Mouse (Mus musculus) CH12.LX (cell line): ENCODE measurements around the gene Rora. TPM values are rescaled to one million over a fixed set of nuclear protein-coding genes. Genes with fewer than 3 reads are reported as not detected.

Experiments
- DNase-seq: peaks from one replicate; pipeline ENCODE4 v3.0.0-alpha.2; 2013; ENCODE audit errors: extremely low read depth
- H3K27ac ChIP-seq: 2 replicates; pipeline ENCODE4 v1.5.1; 2012; ENCODE audit warnings: low read depth, mild to moderate bottlenecking, control low read depth, moderate library complexity; ENCODE audit not compliant: insufficient read depth
- H3K27me3 ChIP-seq: replicated peaks from 2 replicates; pipeline ENCODE3; 2012; ENCODE audit warnings: inconsistent platforms
- H3K36me3 ChIP-seq, 2 experiments: replicated peaks in 1 of 2; 2 replicates each; pipeline versions ENCODE3 to v1.6.1; 2012; ENCODE audit warnings: inconsistent platforms in 1 of 2, low read length in 1 of 2, mild to moderate bottlenecking in 1 of 2, mixed read lengths in 1 of 2, moderate library complexity in 1 of 2; ENCODE audit not compliant: control insufficient read depth in 1 of 2, insufficient read depth in 1 of 2
- H3K4me1 ChIP-seq, 2 experiments: 2 replicates each; pipeline ENCODE4 v1.6.1; 2012; ENCODE audit warnings: inconsistent platforms in 1 of 2, moderate library complexity in 1 of 2; ENCODE audit not compliant: insufficient read depth in 2 of 2, control insufficient read depth in 1 of 2
- H3K4me2 ChIP-seq: 2 replicates; pipeline ENCODE4 v1.6.1; 2012; ENCODE audit warnings: low read depth, mild to moderate bottlenecking, control low read depth; ENCODE audit not compliant: poor library complexity, insufficient read depth, severe bottlenecking
- H3K4me3 ChIP-seq, 3 experiments: fragments of 150-350 bp in 1 of 3; sonication (generic) in 1 of 3; replicated peaks in 1 of 3; 2 replicates each; pipeline versions ENCODE3 to v1.5.1; 2011 to 2012; ENCODE audit warnings: low read depth in 2 of 3, low read length in 2 of 3, mild to moderate bottlenecking in 2 of 3, moderate library complexity in 2 of 3, control low read depth in 1 of 3, improper control_type of control experiment in 1 of 3, inconsistent platforms in 1 of 3, mixed read lengths in 1 of 3; ENCODE audit not compliant: poor library complexity in 1 of 3
- H3K79me2 ChIP-seq: replicated peaks from 2 replicates; pipeline ENCODE4 v1.6.1; 2012; ENCODE audit warnings: mild to moderate bottlenecking, moderate library complexity; ENCODE audit not compliant: control insufficient read depth, poor library complexity, insufficient read depth, severe bottlenecking; ENCODE audit errors: extremely low read depth
- H3K9ac ChIP-seq: 2 replicates; pipeline ENCODE4 v1.6.1; 2012; ENCODE audit warnings: low read depth, mild to moderate bottlenecking, control low read depth, moderate library complexity; ENCODE audit not compliant: insufficient read depth
- H3K9me3 ChIP-seq: replicated peaks from 2 replicates; pipeline ENCODE3; 2012; ENCODE audit warnings: low read length, inconsistent platforms, mixed read lengths
- BHLHE40 ChIP-seq: IDR thresholded peaks from 2 replicates; pipeline ENCODE4 v1.6.1; 2011; ENCODE audit warnings: mild to moderate bottlenecking, low read depth, low read length, improper control_type of control experiment
- CHD2 ChIP-seq: IDR thresholded peaks from 2 replicates; pipeline ENCODE4 v1.6.1; 2011; ENCODE audit warnings: low read length, improper control_type of control experiment
- E2F4 ChIP-seq: IDR thresholded peaks from 2 replicates; pipeline ENCODE4 v1.6.1; 2011; ENCODE audit warnings: low read depth, low read length, improper control_type of control experiment; ENCODE audit not compliant: insufficient replicate concordance
- EP300 ChIP-seq: IDR thresholded peaks from 2 replicates; pipeline ENCODE4 v1.6.1; 2011; ENCODE audit warnings: low read length, improper control_type of control experiment
- GABPA ChIP-seq: IDR thresholded peaks from 2 replicates; pipeline ENCODE4 v1.6.1; 2012; ENCODE audit warnings: low read depth, low read length, improper control_type of control experiment, inconsistent platforms; ENCODE audit not compliant: insufficient replicate concordance
- HCFC1 ChIP-seq: IDR thresholded peaks from 2 replicates; pipeline ENCODE4 v1.6.1; 2012; ENCODE audit warnings: low read depth, mild to moderate bottlenecking, inconsistent platforms, low read length, improper control_type of control experiment
- IRF4 ChIP-seq: IDR thresholded peaks from 2 replicates; pipeline ENCODE4 v1.6.1; 2014; ENCODE audit warnings: low read depth, mild to moderate bottlenecking, inconsistent platforms, low read length, improper control_type of control experiment
- JUN ChIP-seq: IDR thresholded peaks from 2 replicates; pipeline ENCODE4 v1.6.1; 2011; ENCODE audit warnings: low read depth, mild to moderate bottlenecking, low read length, improper control_type of control experiment, moderate library complexity; ENCODE audit not compliant: insufficient read depth
- MAFK ChIP-seq: IDR thresholded peaks from 2 replicates; pipeline ENCODE4 v1.6.1; 2011; ENCODE audit warnings: low read length, improper control_type of control experiment; ENCODE audit not compliant: insufficient replicate concordance
- MAZ ChIP-seq: IDR thresholded peaks from 2 replicates; pipeline ENCODE4 v1.6.1; 2012; ENCODE audit warnings: low read depth, mild to moderate bottlenecking, inconsistent platforms, low read length, improper control_type of control experiment, moderate library complexity
- MEF2A ChIP-seq: IDR thresholded peaks from 2 replicates; pipeline ENCODE4 v1.6.1; 2014; ENCODE audit warnings: low read depth, mild to moderate bottlenecking, inconsistent platforms, low read length, improper control_type of control experiment, borderline replicate concordance
- MYC ChIP-seq: IDR thresholded peaks from 2 replicates; pipeline ENCODE4 v1.6.1; 2011; ENCODE audit warnings: low read depth, mild to moderate bottlenecking, improper control_type of control experiment, low read length
- NELFE ChIP-seq: IDR thresholded peaks from 2 replicates; pipeline ENCODE4 v1.6.1; 2011; ENCODE audit warnings: low read depth, low read length, improper control_type of control experiment
- NRF1 ChIP-seq: IDR thresholded peaks from 2 replicates; pipeline ENCODE4 v1.6.1; 2014; ENCODE audit warnings: low read depth, mild to moderate bottlenecking, inconsistent platforms, low read length, improper control_type of control experiment, moderate library complexity
- POLR2AphosphoS2 ChIP-seq: IDR thresholded peaks from 2 replicates; pipeline ENCODE4 v1.6.1; 2011; ENCODE audit warnings: low read depth, low read length, improper control_type of control experiment
- RCOR1 ChIP-seq: conservative IDR thresholded peaks from 2 replicates; pipeline ENCODE4 v1.6.1; 2012; ENCODE audit warnings: low read depth, mild to moderate bottlenecking, inconsistent platforms, low read length, improper control_type of control experiment
- SIN3A ChIP-seq: IDR thresholded peaks from 2 replicates; pipeline ENCODE4 v1.6.1; 2012; ENCODE audit warnings: low read length, improper control_type of control experiment, inconsistent platforms
- SMC3 ChIP-seq: IDR thresholded peaks from 2 replicates; pipeline ENCODE4 v1.6.1; 2011; ENCODE audit warnings: low read depth, low read length, improper control_type of control experiment
- TBP ChIP-seq: conservative IDR thresholded peaks from 2 replicates; pipeline ENCODE4 v1.6.1; 2011; ENCODE audit warnings: low read depth, low read length, improper control_type of control experiment
- TCF12 ChIP-seq: IDR thresholded peaks from 2 replicates; pipeline ENCODE4 v1.6.1; 2014; ENCODE audit warnings: low read depth, mild to moderate bottlenecking, inconsistent platforms, low read length, improper control_type of control experiment
- USF2 ChIP-seq: conservative IDR thresholded peaks from 2 replicates; pipeline ENCODE4 v1.6.1; 2011; ENCODE audit warnings: low read depth, low read length, improper control_type of control experiment
- ZC3H11A ChIP-seq: IDR thresholded peaks from 2 replicates; pipeline ENCODE4 v1.6.1; 2012; ENCODE audit warnings: low read depth, mild to moderate bottlenecking, inconsistent platforms, low read length, improper control_type of control experiment
- ZKSCAN1 ChIP-seq: IDR thresholded peaks from 2 replicates; pipeline ENCODE4 v1.6.1; 2012; ENCODE audit warnings: low read depth, inconsistent platforms, low read length, improper control_type of control experiment, borderline replicate concordance
- dilution Hi-C: fragments of 300-500 bp; cut with MboI; formaldehyde crosslinking; loops from 2 replicates; pipeline ENCODE4 v1.14.3; 2020; ENCODE audit warnings: low sequenced_read_pairs; ENCODE audit not compliant: extremely low pct_unique_long_range_greater_than_20kb, extremely low pct_ligation_motif_present
- in situ Hi-C: fragments of 300-500 bp; cut with MboI; formaldehyde crosslinking; loops from 3 replicates; pipeline ENCODE4 v1.14.3; 2019; ENCODE audit warnings: low sequenced_read_pairs, low pct_ligation_motif_present, low pct_unique_long_range_greater_than_20kb, mixed read lengths
- polyA plus RNA-seq: library from polyadenylated mRNA; unstranded; fragments of >175 nt; gene quantifications from 2 replicates; pipeline ENCODE4 v1.2.1, GENCODE M21; 2012; ENCODE audit warnings: low read depth; ENCODE audit not compliant: insufficient read length
- total RNA-seq, 2 experiments: library from RNA; depleted of rRNA; stranded (reverse); fragments of 300-350 nt in 1 of 2; fragments of >200 nt in 1 of 2; gene quantifications; 2 replicates each; pipeline ENCODE4 v1.2.3; 2012 to 2014

Rora gene
- total and polyA plus RNA-seq, 3 experiments = 0.36 to 0.66 (median 0.64) TPM

DNA sequence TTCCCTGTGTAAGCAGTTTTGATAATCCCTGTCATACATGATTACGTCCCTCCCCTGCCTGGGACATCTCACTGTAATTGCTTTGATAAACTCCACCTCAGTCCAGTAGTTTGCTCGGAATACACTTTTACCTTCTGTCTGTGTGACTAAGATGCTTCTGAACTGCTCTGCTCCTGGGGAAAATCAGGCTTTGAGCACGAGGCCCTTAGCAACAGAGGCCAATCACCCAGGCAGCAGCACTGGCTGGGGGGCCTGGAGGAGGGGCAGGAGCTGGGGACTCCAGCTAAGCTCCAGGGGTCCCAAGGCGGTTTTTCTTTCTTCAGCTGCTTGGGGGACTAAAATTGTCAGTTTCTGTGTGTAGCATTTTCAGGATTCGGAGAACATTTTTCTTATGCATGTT is 32.0 kb downstream of the Rora start:
- DNase-seq = no peak
- no peak for TF ChIP-seq MEF2A
- TF ChIP-seq HCFC1 = no peak
- TF ChIP-seq CHD2 = no peak
- TF ChIP-seq IRF4 = no peak
- no peak for TF ChIP-seq NELFE
- TF ChIP-seq NRF1 = no peak
- no peak for TF ChIP-seq USF2
- TF ChIP-seq TCF12 = no peak
- no peak for TF ChIP-seq POLR2AphosphoS2
- no peak for TF ChIP-seq MYC
- no peak for TF ChIP-seq SIN3A
- no peak for TF ChIP-seq EP300
- TF ChIP-seq RCOR1 = no peak
- dilution Hi-C loops = no loop called here
- Histone ChIP-seq H3K79me2 (no peaks in the 10 kb centered on the region), H3K27ac (no peak overlapping the region), H3K4me1 (no peaks in the 10 kb centered on the region), H3K27me3 (no peaks in the 10 kb centered on the region), H3K9ac (no peak overlapping the region), H3K4me2 (no peak overlapping the region), H3K4me3 (no peak overlapping the region), H3K9me3 (peaks cover 79% of the 10 kb centered on the region), H3K36me3 (no peaks in the 10 kb centered on the region)
- in situ Hi-C loops = no loop called here

DNA sequence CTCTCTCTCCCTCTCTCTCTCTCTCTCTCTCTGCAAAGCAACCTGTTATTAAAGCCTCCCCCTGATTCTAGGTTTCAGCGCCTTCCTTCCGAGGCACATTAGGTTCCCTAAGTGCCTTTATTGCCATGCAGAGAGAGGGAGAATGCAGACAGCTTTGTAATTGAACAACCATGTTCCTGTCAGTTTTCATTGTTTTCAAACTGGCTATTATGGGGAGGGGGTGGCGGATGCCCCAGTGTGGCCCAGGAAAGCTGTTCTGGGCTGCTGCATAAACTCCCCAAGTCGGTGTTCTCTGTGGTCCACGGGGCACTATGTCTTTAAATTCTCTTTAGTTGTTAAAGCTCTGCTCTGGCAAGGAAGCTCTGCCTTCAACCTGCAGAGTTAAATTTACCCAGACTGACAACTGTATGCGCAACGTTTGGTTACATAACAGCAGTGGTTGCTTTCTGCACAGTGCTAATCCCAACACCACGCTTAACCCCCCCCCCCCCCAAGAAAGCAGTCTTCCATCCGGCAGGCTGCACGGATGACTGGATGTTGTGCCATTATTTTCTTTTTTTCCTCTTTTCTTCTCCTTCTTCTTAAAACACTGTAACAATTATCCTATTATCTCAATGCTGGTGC is 33.8 kb downstream of the Rora start:
- Histone ChIP-seq H3K4me1 (no peaks in the 10 kb centered on the region), H3K79me2 (no peaks in the 10 kb centered on the region), H3K9me3 (peaks cover 84% of the 10 kb centered on the region), H3K27me3 (no peaks in the 10 kb centered on the region), H3K4me2 (no peak overlapping the region), H3K27ac (no peak overlapping the region)
- in situ Hi-C loops (no loop called here), dilution Hi-C loops (no loop called here)
- TF ChIP-seq HCFC1 (no peak), GABPA (no peak), MAZ (no peak), JUN (no peak), ZKSCAN1 (no peak), TBP (no peak), E2F4 (no peak), EP300 (no peak), BHLHE40 (no peak), NELFE (no peak), MAFK (no peak), SIN3A (no peak), ZC3H11A (no peak), NRF1 (no peak), SMC3 (no peak), POLR2AphosphoS2 (no peak)
- TF ChIP-seq, all 38 proteins: peak for 0
- Histone ChIP-seq H3K9ac (no peak overlapping the region), H3K36me3 (no peaks in the 10 kb centered on the region), H3K4me3 (no peak overlapping the region)
- DNase-seq = no peak
